Mouse (Mus musculus) thymus, adult 2 months (tissue): ENCODE measurements around the gene Luzp1.

ENCODE experiments used
- CTCF ChIP-seq: fragments of 200-500 bp; IDR thresholded peaks from 2 replicates; pipeline ENCODE4 v1.5.1; 2012; ENCODE audit warnings: mild to moderate bottlenecking, control low read depth, low read length, moderate library complexity, borderline replicate concordance; ENCODE audit not compliant: control insufficient read depth, poor library complexity, insufficient read depth; ENCODE audit errors: extremely low read depth
- POLR2A ChIP-seq: fragments of 200-500 bp; IDR thresholded peaks from 2 replicates; pipeline ENCODE4 v1.6.1; 2012; ENCODE audit warnings: mild to moderate bottlenecking, low read length, control low read depth, moderate library complexity; ENCODE audit not compliant: control insufficient read depth, poor library complexity, insufficient read depth; ENCODE audit errors: extremely low read depth

DNA sequence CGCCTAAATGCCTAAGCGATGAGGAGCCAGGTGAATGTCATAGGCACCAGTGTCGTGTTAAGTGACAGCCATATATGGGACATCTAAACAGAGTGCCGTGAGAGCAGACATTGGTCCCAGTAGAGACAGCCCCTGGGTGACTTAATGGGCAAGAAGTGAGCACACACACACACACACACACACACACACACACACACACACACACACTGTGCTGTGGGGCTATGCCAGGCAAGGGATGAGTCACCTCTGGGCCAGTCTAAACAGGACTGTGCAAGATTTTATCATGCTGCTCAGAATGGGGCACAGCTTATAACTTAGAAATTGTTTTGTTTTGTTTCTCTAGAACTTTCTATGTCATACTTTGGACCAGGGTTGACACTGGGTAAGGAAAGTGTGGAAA lies 35.5 kb upstream of the Luzp1 start:
- TF ChIP-seq CTCF = no peak
- TF ChIP-seq POLR2A = no peak
